Mouse (Mus musculus) midbrain, embryonic 14.5 days (tissue): Measurements from ENCODE around the gene Islr. TPM values are rescaled to one million over a fixed set of nuclear protein-coding genes. Genes with fewer than 3 reads are reported as not detected.

Experiments used
- ATAC-seq: fragments of 200-750 bp; cut with Nextera tagmentation; 2 replicates; pipeline ENCODE4 v1.8.0; 2017; ENCODE audit warnings: moderate number of reproducible peaks, moderate library complexity; ENCODE audit not compliant: low FRiP score, low TSS enrichment
- DNase-seq: peaks from one replicate; pipeline ENCODE4 v3.0.0-alpha.2; 2015
- H3K27ac ChIP-seq: fragments of 300-500 bp; sonication (generic); replicated peaks from 2 replicates; pipeline ENCODE4 v1.5.1; 2014; ENCODE audit warnings: mild to moderate bottlenecking, low read depth, low read length, moderate library complexity
- H3K27me3 ChIP-seq: fragments of 300-500 bp; sonication (generic); 2 replicates; pipeline ENCODE4 v1.6.1; 2014; ENCODE audit warnings: low read length, control low read depth, mixed read lengths; ENCODE audit not compliant: control insufficient read depth, insufficient read depth
- H3K36me3 ChIP-seq: fragments of 300-500 bp; sonication (generic); 2 replicates; pipeline ENCODE4 v1.6.1; 2014; ENCODE audit warnings: low read length, control low read depth; ENCODE audit not compliant: control insufficient read depth, insufficient read depth
- H3K4me1 ChIP-seq: fragments of 300-500 bp; sonication (generic); 2 replicates; pipeline ENCODE4 v1.6.1; 2014; ENCODE audit warnings: mild to moderate bottlenecking, antibody characterized with exemption, low read length, control low read depth; ENCODE audit not compliant: control insufficient read depth, insufficient read depth
- H3K4me2 ChIP-seq: fragments of 300-500 bp; sonication (generic); 2 replicates; pipeline ENCODE4 v1.6.1; 2014; ENCODE audit warnings: mild to moderate bottlenecking, low read length, moderate library complexity
- H3K4me3 ChIP-seq: fragments of 300-500 bp; sonication (generic); replicated peaks from 2 replicates; pipeline ENCODE4 v1.5.1; 2014; ENCODE audit warnings: low read depth, low read length
- H3K9ac ChIP-seq: fragments of 300-500 bp; sonication (generic); replicated peaks from 2 replicates; pipeline ENCODE4 v1.6.1; 2014; ENCODE audit warnings: mild to moderate bottlenecking, low read length, moderate library complexity
- H3K9me3 ChIP-seq: fragments of 300-500 bp; sonication (generic); 2 replicates; pipeline ENCODE4 v1.6.1; 2016; ENCODE audit warnings: low read length, control low read depth, mixed read lengths; ENCODE audit not compliant: control insufficient read depth
- WGBS: fragments of 180-500 bp; shearing (Covaris S2); extraction: QIAGEN DNeasy Blood & Tissue Kit; methylation state at CpG from one replicate; pipeline ENCODE4 v1.1.7; 2014; 5-methylcytosine and 5-hydroxymethylcytosine counted together
- polyA plus RNA-seq: library from polyadenylated mRNA; unstranded; fragments of >200 nt; fragmentation: Nextera tagmentation; extraction: Ambion mirVana; gene quantifications from 2 replicates; pipeline ENCODE4 v1.2.1, GENCODE M21; 2014

The Islr gene
- polyA plus RNA-seq, 1 experiment from 2014 or later = 16.6 TPM

- H3K27ac ChIP-seq = no peak overlapping the region
- DNase-seq = no peak
- H3K4me2 ChIP-seq = no peak overlapping the region
Observed at GRCm38 (mm10) chr9:58134906-58135305, 69.2 kb downstream of the Islr start.

DNA sequence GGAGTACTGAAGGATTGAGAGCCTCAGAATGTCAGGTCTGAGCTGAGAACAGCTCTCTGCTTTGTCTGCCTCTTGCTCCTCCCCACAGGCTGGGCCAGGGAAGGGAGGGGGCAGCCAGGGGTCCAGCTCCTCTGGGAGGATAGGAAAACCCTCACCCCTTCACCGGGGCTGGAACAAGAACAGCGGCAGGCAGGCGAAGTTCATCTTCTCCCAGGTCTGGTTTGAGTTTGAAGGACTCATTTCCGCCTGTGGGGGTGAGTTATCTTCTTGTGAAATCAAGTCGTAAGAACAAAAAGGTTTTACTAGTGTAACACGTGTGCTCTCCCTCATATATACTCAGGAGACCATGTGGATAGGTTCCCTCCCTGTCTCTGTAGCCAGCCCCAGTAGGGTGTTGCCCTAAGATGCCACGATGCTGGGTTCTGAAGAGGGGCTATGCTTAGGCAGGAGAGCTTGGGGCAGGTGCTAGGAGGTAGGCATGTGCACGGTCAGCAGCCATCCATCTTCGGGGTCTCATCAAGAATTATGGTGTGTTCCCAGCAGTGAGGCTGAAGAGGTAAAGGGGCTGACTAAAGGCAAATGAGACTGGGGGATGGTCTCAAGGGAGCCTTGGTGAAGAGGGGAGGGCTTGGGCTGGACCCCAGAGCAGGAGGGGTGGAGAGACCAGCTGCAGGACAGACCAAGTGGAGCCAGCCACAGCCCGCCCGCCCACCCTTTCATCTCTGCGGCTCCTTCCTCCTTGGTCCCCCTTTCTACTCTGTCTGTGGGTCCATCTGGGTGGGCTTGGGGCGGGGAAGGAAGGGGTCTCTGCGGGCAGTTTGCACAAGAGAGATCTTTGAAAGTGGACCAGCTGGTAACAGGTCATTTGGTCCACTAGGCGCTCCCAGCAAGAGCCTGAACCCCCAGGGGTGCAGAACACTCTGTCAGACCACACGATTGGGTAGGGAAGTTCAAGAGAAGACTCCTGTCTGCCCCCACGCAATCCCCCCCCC is 69.9 kb downstream of the Islr start:
- no peak overlapping the region for H3K9ac ChIP-seq
- peaks cover 16% of the 10 kb centered on the region for H3K4me1 ChIP-seq
- 0 out of 2 replicates have a peak, but pooled peaks cover 3% of the 10 kb centered on the region for H3K27me3 ChIP-seq
- H3K4me3 ChIP-seq = no peak overlapping the region
- H3K9me3 ChIP-seq = no peaks in the 10 kb centered on the region
- H3K4me2 ChIP-seq = no peak overlapping the region
- no peak overlapping the region for H3K27ac ChIP-seq
- peak; percentile 57 for DNase-seq
- no peaks in the 10 kb centered on the region for H3K36me3 ChIP-seq
- 15% methylated on average over 14 of the region's 17 CpGs for WGBS
- peak; percentile 37; the same call in 1 of the 2 replicates for ATAC-seq

More at GRCm38 (mm10) chr9:58134906-58135305, 69.2 kb downstream of the Islr start:
- Histone ChIP-seq H3K27me3 (0 out of 2 replicates have a peak, but pooled peaks cover 3% of the 10 kb centered on the region), H3K4me1 (peaks cover 13% of the 10 kb centered on the region), H3K36me3 (no peaks in the 10 kb centered on the region), H3K4me3 (no peak overlapping the region), H3K9me3 (no peaks in the 10 kb centered on the region), H3K9ac (no peak overlapping the region)
- ATAC-seq = no peak
- 34% methylated on average over 7 of the region's 7 CpGs for WGBS

DNA sequence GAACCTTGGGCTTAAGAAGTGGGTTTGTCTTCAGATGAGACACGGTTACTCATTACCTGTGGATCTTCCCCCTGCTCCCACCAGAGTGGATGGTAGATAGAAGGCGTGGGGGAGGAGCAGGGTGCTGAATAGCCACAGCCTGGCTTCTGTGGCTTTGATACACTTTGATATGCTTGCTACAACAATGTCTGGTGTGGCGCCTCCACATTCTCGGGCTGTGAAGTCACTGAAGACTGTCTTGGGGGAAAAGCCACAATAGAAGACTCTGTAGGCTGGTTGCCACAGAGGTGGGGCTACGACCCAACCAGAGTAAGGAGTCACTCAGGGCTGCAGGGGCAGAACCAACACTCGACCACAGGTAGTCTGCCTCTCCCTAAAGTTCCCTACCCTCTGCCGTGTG is 72.4 kb downstream of the Islr start:
- H3K27ac ChIP-seq = no peak overlapping the region
- no peak overlapping the region for H3K4me2 ChIP-seq
- 0 out of 2 replicates have a peak, but pooled peaks cover 3% of the 10 kb centered on the region for H3K27me3 ChIP-seq
- H3K9ac ChIP-seq = no peak overlapping the region
- no peak for DNase-seq
- peaks cover 23% of the 10 kb centered on the region for H3K4me1 ChIP-seq
- H3K9me3 ChIP-seq = no peaks in the 10 kb centered on the region
- no peak for ATAC-seq
- 67% methylated on average over 7 of the region's 7 CpGs for WGBS
- no peak overlapping the region for H3K4me3 ChIP-seq
- no peaks in the 10 kb centered on the region for H3K36me3 ChIP-seq

DNA sequence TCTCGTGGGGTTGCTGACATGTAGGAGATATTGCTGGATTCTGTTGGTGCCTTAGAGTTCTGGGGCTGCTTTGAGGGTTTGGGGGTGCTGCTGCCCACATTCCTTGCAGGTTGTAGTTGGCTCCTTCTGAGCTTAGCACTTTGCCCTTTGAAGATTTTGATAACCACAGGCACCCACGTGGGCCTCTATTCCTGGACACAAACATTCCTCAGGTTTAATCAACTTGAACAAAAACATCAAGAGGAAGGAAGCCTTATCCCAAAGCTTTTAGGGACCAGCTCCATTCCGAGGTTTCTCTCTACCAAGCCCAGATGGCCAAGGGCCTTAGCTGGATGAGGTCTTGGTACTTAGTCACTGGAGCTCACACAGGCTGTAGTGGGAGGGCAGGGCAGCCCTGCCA is 73.2 kb downstream of the Islr start:
- Histone ChIP-seq H3K27ac (no peak overlapping the region), H3K4me3 (no peak overlapping the region), H3K9ac (no peak overlapping the region), H3K4me2 (no peak overlapping the region), H3K9me3 (no peaks in the 10 kb centered on the region), H3K36me3 (no peaks in the 10 kb centered on the region), H3K4me1 (peaks cover 23% of the 10 kb centered on the region), H3K27me3 (0 out of 2 replicates have a peak, but pooled peaks cover 3% of the 10 kb centered on the region)
- ATAC-seq (no peak), DNase-seq (no peak)
- WGBS = 44% methylated on average over 3 of the region's 3 CpGs

DNA sequence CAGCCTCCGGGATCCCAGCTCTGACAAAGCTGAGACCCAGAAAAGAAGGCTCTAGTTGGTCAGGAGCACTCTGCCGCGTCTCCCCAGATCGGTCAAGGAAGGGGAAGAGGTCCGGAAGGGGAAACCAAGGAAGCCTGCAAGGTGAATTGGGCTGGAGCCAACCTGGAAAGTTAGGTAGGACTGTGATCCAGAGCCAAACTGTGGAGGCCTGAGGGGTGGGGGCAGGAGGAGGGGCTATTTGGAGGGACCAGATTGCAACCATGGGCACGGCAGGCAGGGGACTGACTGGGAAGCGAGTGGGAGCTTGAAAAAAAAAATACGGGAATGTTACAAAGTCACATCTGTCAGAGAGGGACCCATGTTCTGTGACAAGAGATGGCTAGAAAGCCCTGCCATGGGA is 74.6 kb downstream of the Islr start:
- Histone ChIP-seq H3K4me2 (no peak overlapping the region), H3K36me3 (no peaks in the 10 kb centered on the region), H3K27me3 (0 out of 2 replicates have a peak, but pooled peaks cover 3% of the 10 kb centered on the region), H3K4me1 (peaks cover 18% of the 10 kb centered on the region), H3K9ac (no peak overlapping the region), H3K27ac (no peak overlapping the region), H3K4me3 (no peak overlapping the region), H3K9me3 (no peaks in the 10 kb centered on the region)
- 16% methylated on average over 8 of the region's 8 CpGs for WGBS
- DNase-seq (no peak), ATAC-seq (no peak)

DNA sequence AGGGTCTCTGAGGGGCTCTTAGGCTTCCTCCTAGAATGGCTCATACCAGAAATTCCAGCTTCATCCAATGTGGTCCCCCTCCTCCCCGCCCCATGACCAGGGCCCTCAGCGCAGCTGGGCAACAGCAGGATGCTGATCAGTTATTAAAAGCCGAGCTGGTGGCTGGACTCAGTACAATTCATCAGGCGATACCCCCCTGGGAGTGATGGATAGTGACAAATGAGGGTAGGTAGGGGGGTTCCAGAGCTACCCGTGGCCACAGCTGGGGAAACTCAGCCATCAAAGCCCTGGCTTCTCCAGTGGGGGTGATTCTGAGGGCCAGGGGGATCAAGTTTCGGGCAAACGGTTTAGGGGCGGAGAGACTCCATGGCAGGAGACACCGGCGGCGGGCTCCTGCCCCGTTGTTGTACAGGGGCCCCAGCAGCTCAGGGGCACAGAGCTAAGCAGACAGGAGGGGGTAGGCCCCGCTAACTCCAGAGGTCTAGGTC is 75.1 kb downstream of the Islr start:
- H3K36me3 ChIP-seq = no peaks in the 10 kb centered on the region
- no peak for ATAC-seq
- H3K4me1 ChIP-seq = peaks cover 16% of the 10 kb centered on the region
- peak; percentile 33 for DNase-seq
- 0 out of 2 replicates have a peak, but pooled peaks cover 3% of the 10 kb centered on the region for H3K27me3 ChIP-seq
- H3K9ac ChIP-seq = no peak overlapping the region
- no peak overlapping the region for H3K4me2 ChIP-seq
- H3K27ac ChIP-seq = no peak overlapping the region
- no peaks in the 10 kb centered on the region for H3K9me3 ChIP-seq
- 5% methylated on average over 13 of the region's 13 CpGs for WGBS
- H3K4me3 ChIP-seq = no peak overlapping the region

DNA sequence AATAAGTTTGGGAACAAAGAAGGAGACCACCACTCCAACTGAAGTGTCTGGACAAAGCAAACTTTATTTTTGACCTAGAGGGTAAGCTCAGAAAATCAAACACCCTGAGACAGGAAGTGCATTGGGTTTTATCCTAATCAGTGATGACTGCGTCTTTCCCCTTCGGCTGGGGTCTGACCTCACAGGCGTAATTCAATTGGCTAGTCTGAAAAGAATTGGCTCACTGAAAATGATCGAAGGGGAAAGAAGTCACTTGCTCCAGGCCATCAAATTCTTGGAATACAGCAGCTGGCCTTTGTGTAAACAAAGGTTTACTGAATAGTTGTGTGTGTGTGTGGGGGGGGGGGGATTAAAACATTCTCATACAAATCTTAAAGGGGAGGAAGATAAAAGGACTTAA is 78.3 kb downstream of the Islr start:
- H3K9ac ChIP-seq = no peak overlapping the region
- H3K4me3 ChIP-seq = no peak overlapping the region
- H3K27me3 ChIP-seq = 0 out of 2 replicates have a peak, but pooled peaks cover 3% of the 10 kb centered on the region
- H3K27ac ChIP-seq = no peak overlapping the region
- H3K4me2 ChIP-seq = no peak overlapping the region
- ATAC-seq (no peak), DNase-seq (no peak)
- H3K9me3 ChIP-seq = no peaks in the 10 kb centered on the region
- 38% methylated on average over 4 of the region's 4 CpGs for WGBS
- no peaks in the 10 kb centered on the region for H3K36me3 ChIP-seq
- peaks cover 10% of the 10 kb centered on the region for H3K4me1 ChIP-seq

GRCm38 (mm10) chr9:58125085-58125484 is 79.0 kb downstream of the Islr start:
- Histone ChIP-seq H3K4me3 (no peak overlapping the region), H3K36me3 (no peaks in the 10 kb centered on the region), H3K4me1 (peaks cover 10% of the 10 kb centered on the region), H3K9me3 (no peaks in the 10 kb centered on the region), H3K9ac (no peak overlapping the region), H3K27me3 (no peaks in the 10 kb centered on the region), H3K27ac (no peak overlapping the region), H3K4me2 (no peak overlapping the region)
- ATAC-seq (no peak), DNase-seq (no peak)
- 61% methylated on average over 3 of the region's 3 CpGs for WGBS
